Mouse (Mus musculus) ovary, postnatal 36 days (tissue): ENCODE results near the gene Stn1.

ENCODE experiments used
- DNase-seq: peaks from one replicate; pipeline ENCODE4 v3.0.0; 2022; ENCODE audit warnings: low spot score, mixed read lengths

Stn1 gene

GRCm38 (mm10) chr19:47471808-47472207, 65.5 kb downstream of the Stn1 start:
- no peak for DNase-seq

GRCm38 (mm10) chr19:47468750-47469149, 68.6 kb downstream of the Stn1 start:
- no peak for DNase-seq

GRCm38 (mm10) chr19:47466775-47467174, 70.5 kb downstream of the Stn1 start:
- DNase-seq: no peak

- no peak for DNase-seq
Measured at GRCm38 (mm10) chr19:47465467-47465866, 71.8 kb downstream of the Stn1 start.

- DNase-seq: peak; percentile 72
Measured at GRCm38 (mm10) chr19:47464304-47465241, 72.7 kb downstream of the Stn1 start, which contains the start of gene Sh3pxd2a. Gene Sh3pxd2a, minus strand, starts transcription at chr19:47464401.

GRCm38 (mm10) chr19:47463636-47464303, 73.5 kb downstream of the Stn1 start:
- peak; percentile 82 for DNase-seq

- DNase-seq: no peak
Measured at GRCm38 (mm10) chr19:47463206-47463605, 74.1 kb downstream of the Stn1 start.

GRCm38 (mm10) chr19:47462725-47463124, 74.6 kb downstream of the Stn1 start:
- DNase-seq: no peak

GRCm38 (mm10) chr19:47461838-47462237, 75.5 kb downstream of the Stn1 start:
- DNase-seq: no peak

- DNase-seq: no peak
Measured at GRCm38 (mm10) chr19:47461386-47461785, 75.9 kb downstream of the Stn1 start.

GRCm38 (mm10) chr19:47460120-47460960, 77.0 kb downstream of the Stn1 start:
- DNase-seq: no peak

GRCm38 (mm10) chr19:47459214-47459613, 78.1 kb downstream of the Stn1 start:
- no peak for DNase-seq

- no peak for DNase-seq
Measured at GRCm38 (mm10) chr19:47458504-47459161, 78.7 kb downstream of the Stn1 start.

GRCm38 (mm10) chr19:47457711-47458503, 79.4 kb downstream of the Stn1 start:
- no peak for DNase-seq

- no peak for DNase-seq
Measured at GRCm38 (mm10) chr19:47456021-47456420, 81.3 kb downstream of the Stn1 start.

GRCm38 (mm10) chr19:47455001-47455755, 82.1 kb downstream of the Stn1 start:
- no peak for DNase-seq

GRCm38 (mm10) chr19:47454167-47455000, 82.9 kb downstream of the Stn1 start:
- DNase-seq: no peak

GRCm38 (mm10) chr19:47453352-47453751, 84.0 kb downstream of the Stn1 start:
- DNase-seq: no peak

GRCm38 (mm10) chr19:47452682-47453081, 84.6 kb downstream of the Stn1 start:
- DNase-seq: no peak
